Mouse (Mus musculus) hindbrain, embryonic 15.5 days (tissue): ENCODE data around the gene Sept3. TPM values are rescaled to one million over a fixed set of nuclear protein-coding genes. Genes with fewer than 3 reads are reported as not detected.
A peak's percentile ranks its signal among the peaks of the same experiment; 100 is the strongest.

Experiments used
- ATAC-seq: fragments of 200-750 bp; cut with Nextera tagmentation; 2 replicates; pipeline ENCODE4 v1.8.0; 2017; ENCODE audit warnings: low read depth, moderate number of reproducible peaks, moderate TSS enrichment; ENCODE audit not compliant: low FRiP score
- H3K27ac ChIP-seq: fragments of 300-500 bp; sonication (generic); replicated peaks from 2 replicates; pipeline ENCODE4 v1.5.1; 2015; ENCODE audit warnings: mild to moderate bottlenecking, inconsistent platforms
- H3K27me3 ChIP-seq: fragments of 300-500 bp; sonication (generic); 2 replicates; pipeline ENCODE4 v1.6.1; 2015; ENCODE audit warnings: control low read depth, inconsistent platforms
- H3K36me3 ChIP-seq: fragments of 300-500 bp; sonication (generic); 2 replicates; pipeline ENCODE4 v1.6.1; 2015; ENCODE audit warnings: control low read depth, inconsistent platforms
- H3K4me1 ChIP-seq: fragments of 300-500 bp; sonication (generic); replicated peaks from 2 replicates; pipeline ENCODE4 v1.6.1; 2015; ENCODE audit warnings: control low read depth, inconsistent platforms
- H3K4me2 ChIP-seq: fragments of 300-500 bp; sonication (generic); 2 replicates; pipeline ENCODE4 v1.6.1; 2015; ENCODE audit warnings: moderate library complexity, mild to moderate bottlenecking, inconsistent platforms
- H3K4me3 ChIP-seq: fragments of 300-500 bp; sonication (generic); 2 replicates; pipeline ENCODE4 v1.5.1; 2015; ENCODE audit warnings: mild to moderate bottlenecking, inconsistent platforms
- H3K9ac ChIP-seq: fragments of 300-500 bp; sonication (generic); 2 replicates; pipeline ENCODE4 v1.6.1; 2015; ENCODE audit warnings: inconsistent platforms
- H3K9me3 ChIP-seq: fragments of 300-500 bp; sonication (generic); 2 replicates; pipeline ENCODE4 v1.6.1; 2016; ENCODE audit warnings: control low read depth, inconsistent platforms
- WGBS: fragments of 180-500 bp; shearing (Covaris S2); methylation state at CpG from one replicate; pipeline ENCODE4 v1.1.7; 2015; 5-methylcytosine and 5-hydroxymethylcytosine counted together
- polyA plus RNA-seq: library from polyadenylated mRNA; unstranded; fragments of >200 nt; fragmentation: Nextera tagmentation; extraction: Ambion mirVana; gene quantifications from 2 replicates; pipeline ENCODE4 v1.2.1, GENCODE M21; 2015

Gene Sept3
- 374 and 408 TPM in 2 replicates for polyA plus RNA-seq

DNA sequence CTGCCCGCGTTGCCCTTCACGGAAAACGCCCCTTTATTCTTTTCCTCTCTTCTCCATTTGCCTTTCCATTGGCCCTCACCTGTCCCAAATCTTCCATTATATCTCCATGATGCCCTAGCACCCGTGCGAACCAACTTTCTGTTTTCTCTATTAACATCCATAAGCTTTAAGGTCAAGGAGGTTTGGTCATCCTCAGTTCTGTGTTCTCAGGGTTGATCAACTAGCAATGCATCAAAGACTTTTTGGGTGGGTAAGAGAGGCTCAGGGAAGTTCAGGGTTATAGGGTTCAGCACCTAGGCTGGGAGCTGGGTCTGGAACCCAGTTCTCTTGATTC, at the start of gene Sept3:
TSS of gene Sept3 (plus strand) at position 301 of the 334 bp plus-strand sequence.
- no peak; the same call in 1 of the 2 replicates for ATAC-seq
- Histone ChIP-seq H3K27me3 (0 out of 2 replicates have a peak, but pooled peaks cover 2% of the 10 kb centered on the region), H3K4me2 (peak within 1 kb of the TSS; percentile 63), H3K4me3 (peak within 1 kb of the TSS; percentile 80), H3K9me3 (no peaks in the 10 kb centered on the region), H3K36me3 (peaks cover 5% of the 10 kb centered on the region), H3K9ac (peak within 1 kb of the TSS; percentile 88), H3K4me1 (peaks cover 42% of the 10 kb centered on the region), H3K27ac (peak within 1 kb of the TSS; percentile 97)
- 24% methylated on average over 6 of the region's 6 CpGs for WGBS

- no peak for ATAC-seq
- 88% methylated on average over 5 of the region's 5 CpGs for WGBS
- no peaks in the 10 kb centered on the region for H3K36me3 ChIP-seq
Observed at GRCm38 (mm10) chr15:82225769-82226168, 48.9 kb upstream of the Sept3 start.

DNA sequence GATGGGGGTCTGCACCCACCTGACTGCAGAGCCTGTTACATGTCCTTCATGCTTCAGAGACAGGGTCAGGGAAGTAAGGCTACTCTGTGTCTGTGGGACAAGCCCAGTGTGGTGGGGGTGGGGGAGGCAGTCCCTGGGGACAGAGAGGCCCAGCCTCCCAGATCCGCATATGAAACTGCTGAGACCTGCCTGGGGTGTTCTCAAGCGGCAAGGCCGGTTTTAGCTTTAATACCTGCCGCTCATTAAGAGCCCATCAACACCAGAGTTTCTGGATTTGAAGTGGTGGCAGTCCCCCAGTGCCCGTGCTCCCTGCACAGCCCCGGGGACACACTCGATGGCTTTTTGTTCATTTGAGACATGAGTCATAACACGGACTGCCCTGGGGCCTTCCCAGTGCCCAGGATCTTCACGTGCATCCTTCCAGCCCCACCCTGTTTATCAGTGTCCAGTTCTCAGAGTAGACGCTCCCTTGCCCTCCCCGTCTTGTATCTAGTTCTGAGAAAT, 45.1 kb upstream of the Sept3 start:
- peaks cover 5% of the 10 kb centered on the region; the same call in 1 of the 2 replicates for H3K4me1 ChIP-seq
- no peak overlapping the region for H3K9ac ChIP-seq
- no peak overlapping the region for H3K4me2 ChIP-seq
- peaks cover 4% of the 10 kb centered on the region; the same call in 1 of the 2 replicates for H3K27me3 ChIP-seq
- WGBS = 40% methylated on average over 11 of the region's 11 CpGs
- H3K36me3 ChIP-seq = no peaks in the 10 kb centered on the region
- no peak for ATAC-seq
- no peak overlapping the region for H3K27ac ChIP-seq
- no peak overlapping the region for H3K4me3 ChIP-seq
- H3K9me3 ChIP-seq = no peaks in the 10 kb centered on the region

More at GRCm38 (mm10) chr15:82225769-82226168, 48.9 kb upstream of the Sept3 start:
- Histone ChIP-seq H3K9ac (no peak overlapping the region), H3K4me2 (no peak overlapping the region), H3K27ac (no peak overlapping the region), H3K4me3 (no peak overlapping the region), H3K27me3 (peaks cover 10% of the 10 kb centered on the region), H3K4me1 (peaks cover 12% of the 10 kb centered on the region), H3K9me3 (no peaks in the 10 kb centered on the region)

DNA sequence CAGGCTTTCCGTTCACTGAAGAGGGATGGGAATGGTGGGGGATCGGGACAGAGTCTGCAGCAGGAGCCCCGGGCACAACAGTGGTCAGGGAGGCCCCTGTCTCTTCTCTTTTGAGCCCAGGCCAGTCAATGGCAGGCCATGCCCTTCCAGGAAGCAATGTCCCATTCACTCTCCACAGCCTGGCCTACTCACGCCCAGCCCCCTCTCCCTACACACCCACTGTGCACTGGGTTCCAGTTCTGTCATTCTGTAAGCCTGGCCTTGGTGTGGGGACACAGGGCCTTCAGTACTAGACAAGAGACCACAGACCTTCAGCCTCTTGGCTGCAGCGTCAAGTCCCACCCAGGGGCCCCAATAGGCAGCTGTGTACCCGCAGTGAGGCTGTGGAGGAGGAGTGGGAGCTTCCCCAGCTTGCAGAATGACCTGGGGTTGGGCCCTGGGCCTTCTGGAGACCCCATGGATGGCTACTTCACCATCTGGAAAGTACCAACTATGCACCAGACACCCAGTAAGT, 44.5 kb upstream of the Sept3 start:
- Histone ChIP-seq H3K4me1 (peaks cover 3% of the 10 kb centered on the region; the same call in 1 of the 2 replicates), H3K36me3 (no peaks in the 10 kb centered on the region), H3K4me3 (no peak overlapping the region), H3K27me3 (no peaks in the 10 kb centered on the region), H3K9ac (no peak overlapping the region), H3K9me3 (no peaks in the 10 kb centered on the region), H3K4me2 (no peak overlapping the region), H3K27ac (no peak overlapping the region)
- ATAC-seq = no peak
- 66% methylated on average over 6 of the region's 6 CpGs for WGBS

- no peak overlapping the region for H3K27ac ChIP-seq
- WGBS = 68% methylated on average over 4 of the region's 4 CpGs
- no peaks in the 10 kb centered on the region for H3K27me3 ChIP-seq
- peaks cover 3% of the 10 kb centered on the region; the same call in 1 of the 2 replicates for H3K4me1 ChIP-seq
- no peak overlapping the region for H3K9ac ChIP-seq
- H3K4me3 ChIP-seq = no peak overlapping the region
- no peaks in the 10 kb centered on the region for H3K9me3 ChIP-seq
- H3K36me3 ChIP-seq = no peaks in the 10 kb centered on the region
- H3K4me2 ChIP-seq = no peak overlapping the region
- ATAC-seq = no peak
Observed at GRCm38 (mm10) chr15:82231100-82231499, 43.6 kb upstream of the Sept3 start.

GRCm38 (mm10) chr15:82231591-82232378, 42.9 kb upstream of the Sept3 start:
- no peak for ATAC-seq
- Histone ChIP-seq H3K4me2 (no peak overlapping the region), H3K9ac (no peak overlapping the region), H3K36me3 (no peaks in the 10 kb centered on the region), H3K27me3 (no peaks in the 10 kb centered on the region), H3K27ac (no peak overlapping the region), H3K4me1 (peaks cover 3% of the 10 kb centered on the region; the same call in 1 of the 2 replicates), H3K9me3 (no peaks in the 10 kb centered on the region), H3K4me3 (no peak overlapping the region)
- WGBS = 48% methylated on average over 11 of the region's 11 CpGs

- peaks cover 3% of the 10 kb centered on the region; the same call in 1 of the 2 replicates for H3K4me1 ChIP-seq
- no peaks in the 10 kb centered on the region for H3K36me3 ChIP-seq
- H3K4me3 ChIP-seq = no peak overlapping the region
- H3K9ac ChIP-seq = no peak overlapping the region
- no peak for ATAC-seq
- 66% methylated on average over 4 of the region's 4 CpGs for WGBS
- H3K27ac ChIP-seq = no peak overlapping the region
- no peaks in the 10 kb centered on the region for H3K27me3 ChIP-seq
- no peak overlapping the region for H3K4me2 ChIP-seq
- no peaks in the 10 kb centered on the region for H3K9me3 ChIP-seq
Observed at GRCm38 (mm10) chr15:82232651-82233050, 42.0 kb upstream of the Sept3 start.

GRCm38 (mm10) chr15:82235661-82236060, 39.0 kb upstream of the Sept3 start:
- WGBS = 75% methylated on average over 10 of the region's 10 CpGs
- Histone ChIP-seq H3K4me2 (no peak overlapping the region), H3K9ac (no peak overlapping the region), H3K27me3 (no peaks in the 10 kb centered on the region), H3K4me3 (no peak overlapping the region), H3K36me3 (no peaks in the 10 kb centered on the region), H3K9me3 (no peaks in the 10 kb centered on the region), H3K27ac (no peak overlapping the region), H3K4me1 (peaks cover 3% of the 10 kb centered on the region; the same call in 1 of the 2 replicates)
- ATAC-seq = no peak

DNA sequence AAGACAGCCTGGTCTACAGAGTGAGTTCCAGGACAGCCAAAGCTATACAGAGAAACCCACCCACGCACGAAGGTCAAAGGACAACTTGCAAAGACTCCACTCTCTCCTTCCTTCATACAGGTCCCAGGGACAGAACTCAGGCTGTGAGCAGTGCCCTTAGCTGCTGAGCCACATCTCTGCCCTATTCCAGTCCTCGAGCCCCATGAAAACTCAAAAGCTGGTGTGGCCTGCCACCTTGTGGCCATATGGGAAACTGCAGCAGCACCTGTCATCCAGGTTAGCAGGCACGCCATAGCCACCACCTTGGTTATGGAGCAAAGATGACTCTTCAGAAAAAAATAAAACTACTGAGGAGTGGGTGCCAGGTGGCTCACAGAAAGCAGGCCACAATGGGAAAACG, 38.1 kb upstream of the Sept3 start:
- Histone ChIP-seq H3K36me3 (no peaks in the 10 kb centered on the region), H3K4me1 (peaks cover 3% of the 10 kb centered on the region; the same call in 1 of the 2 replicates), H3K4me2 (no peak overlapping the region), H3K9me3 (no peaks in the 10 kb centered on the region), H3K27ac (no peak overlapping the region), H3K4me3 (no peak overlapping the region), H3K27me3 (no peaks in the 10 kb centered on the region), H3K9ac (no peak overlapping the region)
- 16% methylated on average over 5 of the region's 5 CpGs for WGBS
- ATAC-seq = peak; percentile 79

DNA sequence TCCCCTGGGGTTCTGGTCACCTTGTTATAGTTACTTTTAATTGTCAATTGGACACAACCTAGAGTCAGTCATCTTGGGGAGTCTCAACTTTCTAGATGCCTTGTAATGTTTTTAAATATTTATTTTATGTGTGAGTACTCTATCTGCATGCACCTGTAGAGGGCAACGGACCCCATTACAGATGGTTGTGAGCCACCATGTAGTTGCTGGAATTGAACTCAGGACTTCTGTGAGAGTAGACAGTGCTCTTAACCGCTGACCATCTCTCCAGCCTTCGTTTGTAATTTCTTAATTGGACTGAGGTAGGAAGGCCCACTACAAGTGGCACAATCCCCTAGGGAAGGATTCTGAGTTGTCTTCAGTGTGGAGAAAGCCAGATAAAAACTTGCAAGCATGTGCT, 31.4 kb upstream of the Sept3 start:
- 80% methylated on average over 3 of the region's 3 CpGs for WGBS
- no peaks in the 10 kb centered on the region for H3K27me3 ChIP-seq
- no peak for ATAC-seq

GRCm38 (mm10) chr15:82243742-82244114, 31.0 kb upstream of the Sept3 start:
- Histone ChIP-seq H3K4me2 (peak overlapping the region; percentile 75), H3K27me3 (no peaks in the 10 kb centered on the region), H3K9ac (peak overlapping the region; percentile 46), H3K4me3 (peak overlapping the region; percentile 70), H3K4me1 (peaks cover 12% of the 10 kb centered on the region), H3K27ac (0 out of 2 replicates have a peak overlapping the region, but pooled peaks have one; percentile 16), H3K9me3 (no peaks in the 10 kb centered on the region), H3K36me3 (no peaks in the 10 kb centered on the region)
- ATAC-seq = no peak
- 7% methylated on average over 12 of the region's 12 CpGs for WGBS

More for the DNA sequence above, 31.4 kb upstream of the Sept3 start:
- H3K4me1 ChIP-seq = peaks cover 12% of the 10 kb centered on the region
- H3K9me3 ChIP-seq = no peaks in the 10 kb centered on the region
- peak overlapping the region; percentile 75 for H3K4me2 ChIP-seq
- no peak overlapping the region for H3K27ac ChIP-seq
- no peak overlapping the region; the same call in 1 of the 2 replicates for H3K9ac ChIP-seq
- peak overlapping the region; percentile 70 for H3K4me3 ChIP-seq
- H3K36me3 ChIP-seq = no peaks in the 10 kb centered on the region

GRCm38 (mm10) chr15:82244115-82244804, 30.4 kb upstream of the Sept3 start, which contains the start of gene Cenpm:
Gene Cenpm (minus strand): TSS chr15:82244748.
- Histone ChIP-seq H3K27ac (peak within 1 kb of the TSS; percentile 74), H3K4me2 (peak within 1 kb of the TSS; percentile 75)
- WGBS = under 1% methylated on average over 65 of the region's 65 CpGs

More at GRCm38 (mm10) chr15:82244115-82244804, 30.4 kb upstream of the Sept3 start, which contains the start of gene Cenpm:
- Histone ChIP-seq H3K9ac (peak within 1 kb of the TSS; percentile 46), H3K36me3 (no peaks in the 10 kb centered on the region), H3K27me3 (no peaks in the 10 kb centered on the region), H3K4me1 (peaks cover 12% of the 10 kb centered on the region), H3K4me3 (peak within 1 kb of the TSS; percentile 70), H3K9me3 (no peaks in the 10 kb centered on the region)
- peak; percentile 98 for ATAC-seq
